Mouse (Mus musculus) spleen, adult 12 weeks (tissue): ENCODE results near the gene Glrx.
"Not testable (repeated sequence)": the region's sequence is repeated elsewhere in the genome, so short reads cannot be mapped to it uniquely, and the experiment has no call there.

Experiments used
- DNase-seq: peaks from one replicate; pipeline ENCODE4 v3.0.0; 2022; ENCODE audit warnings: low spot score

The Glrx gene

DNA sequence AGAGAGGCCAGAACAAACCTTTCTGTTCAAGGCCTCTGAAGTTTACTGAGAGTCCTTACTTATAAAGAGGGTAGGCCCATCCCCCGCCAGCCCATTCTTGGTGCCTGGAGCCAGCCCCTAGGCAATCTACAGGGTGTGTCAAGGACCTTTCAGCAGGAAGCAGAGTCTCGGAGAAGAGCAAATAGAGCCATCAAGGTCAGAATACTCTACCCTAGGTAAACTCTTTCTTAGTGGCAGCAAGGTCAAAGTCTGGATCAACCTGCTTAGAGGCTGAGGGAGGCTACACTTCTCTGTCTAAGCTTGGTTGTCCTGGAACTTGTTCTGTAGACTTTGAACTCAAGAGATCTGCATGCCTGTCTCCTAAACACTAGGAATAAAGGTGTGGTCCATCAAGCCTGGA lies 4.2 kb upstream of the Glrx start:
- no peak for DNase-seq

DNA sequence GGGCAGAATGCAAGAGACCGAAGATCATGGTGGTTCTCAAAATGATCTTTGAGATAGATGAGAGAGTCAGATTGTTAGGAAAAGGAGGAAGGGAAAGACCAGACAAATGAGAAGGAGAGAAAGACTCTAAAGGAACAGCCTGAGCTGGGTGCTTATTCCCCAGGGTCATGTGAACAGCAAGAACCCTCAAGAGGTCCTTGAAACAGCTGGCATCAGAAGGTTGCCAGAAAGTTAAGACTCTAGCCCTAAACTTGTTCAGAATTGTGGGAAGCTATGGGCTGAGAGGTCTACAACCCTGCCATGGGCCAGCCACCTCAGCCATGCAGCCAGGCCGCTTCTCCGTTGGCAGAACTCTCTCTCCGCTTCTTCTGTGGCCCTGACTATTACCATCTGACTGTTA lies 1.2 kb upstream of the Glrx start:
- DNase-seq, result no peak

DNA sequence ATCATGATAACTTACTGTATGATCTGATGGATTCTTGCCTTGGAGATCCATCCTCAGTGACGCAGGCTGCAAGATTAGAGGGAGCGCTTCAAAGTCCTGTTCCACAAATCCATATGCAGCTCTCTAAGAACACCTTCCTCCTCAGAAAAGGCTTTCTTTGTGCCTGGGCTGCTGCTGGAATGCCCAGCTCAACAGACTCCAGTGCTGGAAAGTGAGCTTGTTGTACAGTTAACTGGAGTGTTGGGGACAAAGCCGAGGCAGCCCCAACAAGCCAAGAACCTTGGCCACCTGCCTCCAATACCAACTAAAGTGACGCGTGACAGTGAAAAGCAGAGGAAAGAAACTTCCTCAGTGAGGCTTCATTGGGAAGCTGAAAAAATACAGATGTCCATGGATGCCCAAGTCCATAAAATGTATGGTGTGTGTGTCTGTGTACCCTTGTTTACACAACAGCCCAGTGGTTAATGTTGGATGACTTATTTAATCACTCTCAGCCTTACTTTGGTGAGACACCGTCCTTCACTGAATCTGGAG lies 1.2 kb downstream of the Glrx start:
- no peak for DNase-seq

DNA sequence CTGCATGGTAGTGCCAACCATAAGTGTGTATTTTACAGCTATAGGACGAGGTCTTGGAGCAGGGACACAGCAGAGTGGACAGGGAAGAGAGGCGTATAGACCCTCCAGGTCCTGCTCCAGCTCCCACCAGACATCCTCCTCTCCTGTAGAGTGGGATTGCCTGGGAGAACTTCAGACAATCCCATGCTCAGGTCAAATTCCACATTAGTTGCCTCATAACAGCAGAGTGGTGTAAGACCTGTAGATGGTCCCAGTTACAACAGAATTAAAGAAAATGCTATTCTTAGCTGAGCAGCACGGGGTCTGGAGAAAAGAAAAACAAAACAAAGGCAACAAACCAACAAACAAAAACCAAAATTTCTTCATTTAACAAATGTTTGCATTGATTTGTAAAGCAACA lies 2.3 kb downstream of the Glrx start:
- DNase-seq, result no peak

DNA sequence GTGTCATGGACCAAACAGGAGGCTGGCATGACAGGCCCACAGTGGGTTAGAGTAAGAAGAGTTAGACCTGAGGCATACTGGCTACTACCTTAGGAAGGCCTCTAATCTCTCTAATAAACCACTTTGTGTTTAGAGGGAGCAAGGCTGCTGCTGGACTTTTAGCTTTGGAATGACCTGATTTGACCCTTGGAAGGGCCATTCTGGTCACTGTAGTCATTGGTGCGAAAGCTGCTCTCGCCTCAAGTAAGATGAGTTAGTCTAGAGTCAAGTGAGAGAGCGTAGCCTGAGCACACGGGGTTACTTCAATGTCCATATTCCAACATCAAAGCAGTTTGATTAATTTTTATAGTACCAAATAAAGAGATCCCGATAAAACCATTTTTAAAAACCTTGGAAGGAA lies 3.7 kb downstream of the Glrx start:
- no peak for DNase-seq

DNA sequence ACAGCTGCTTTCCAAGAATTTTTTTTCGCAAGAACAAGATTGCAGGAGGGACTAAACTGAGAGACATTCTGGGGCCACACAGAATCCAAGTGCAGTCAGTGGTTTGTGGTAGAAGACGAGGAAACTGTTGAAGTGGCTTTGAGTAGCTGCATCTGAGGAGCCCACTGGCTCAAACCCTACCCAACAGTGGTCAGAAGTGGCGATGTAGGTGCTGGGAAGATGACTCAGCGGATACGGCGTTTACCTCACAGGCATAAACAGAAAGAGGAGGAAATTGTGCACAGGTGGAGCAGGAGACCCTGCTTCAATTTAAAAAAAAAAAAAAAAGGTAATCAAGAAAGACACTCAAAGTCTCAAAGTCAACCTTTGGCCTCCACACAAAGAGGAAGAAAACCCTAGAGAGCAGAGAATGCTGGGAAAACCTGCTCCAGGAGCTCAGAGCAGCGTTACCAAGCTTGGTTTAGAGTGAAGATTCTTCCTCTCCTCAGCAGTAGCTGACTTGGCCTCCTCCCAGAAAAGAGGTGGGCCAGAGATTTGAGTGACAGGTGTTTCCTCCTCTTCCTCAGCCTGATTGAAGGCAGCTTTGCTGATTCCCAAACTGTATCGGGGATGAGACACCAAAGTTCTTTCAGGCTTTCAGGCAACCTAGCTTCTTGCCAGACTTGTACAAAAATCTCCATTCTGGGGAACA lies 4.5 kb downstream of the Glrx start:
- DNase-seq, result no peak

DNA sequence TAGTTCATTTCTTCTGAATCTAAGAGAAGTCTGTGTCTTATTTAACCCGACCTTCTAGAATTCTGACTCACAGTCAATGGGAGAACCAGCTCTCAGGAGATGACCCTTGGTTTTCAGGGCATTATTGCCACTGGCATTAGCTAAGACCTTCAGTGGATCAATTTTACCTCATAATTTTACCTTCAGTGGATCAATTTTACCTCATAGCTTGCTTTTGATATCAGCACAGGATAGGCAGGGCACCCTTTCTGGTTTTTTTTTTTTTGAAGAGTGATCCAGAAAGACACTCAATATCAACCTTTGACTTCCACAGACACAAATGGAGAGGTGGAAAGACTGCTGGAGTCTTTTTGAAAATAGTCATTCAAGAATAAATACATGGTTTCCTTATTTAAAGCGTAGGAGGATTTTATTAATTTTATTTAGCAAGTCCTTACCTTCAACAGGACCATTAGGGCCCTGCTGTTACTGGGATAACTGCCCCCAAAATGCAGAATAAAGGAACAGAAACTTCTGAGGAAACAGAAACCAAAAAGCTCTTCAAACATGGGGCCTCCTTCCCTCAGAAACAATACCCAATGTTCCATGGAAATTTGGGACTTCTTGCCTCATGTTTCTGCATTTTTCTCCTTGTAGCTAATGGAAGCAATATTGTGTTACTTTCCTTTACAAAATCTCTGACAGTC lies 5.3 kb downstream of the Glrx start:
- DNase-seq, result no peak

DNA sequence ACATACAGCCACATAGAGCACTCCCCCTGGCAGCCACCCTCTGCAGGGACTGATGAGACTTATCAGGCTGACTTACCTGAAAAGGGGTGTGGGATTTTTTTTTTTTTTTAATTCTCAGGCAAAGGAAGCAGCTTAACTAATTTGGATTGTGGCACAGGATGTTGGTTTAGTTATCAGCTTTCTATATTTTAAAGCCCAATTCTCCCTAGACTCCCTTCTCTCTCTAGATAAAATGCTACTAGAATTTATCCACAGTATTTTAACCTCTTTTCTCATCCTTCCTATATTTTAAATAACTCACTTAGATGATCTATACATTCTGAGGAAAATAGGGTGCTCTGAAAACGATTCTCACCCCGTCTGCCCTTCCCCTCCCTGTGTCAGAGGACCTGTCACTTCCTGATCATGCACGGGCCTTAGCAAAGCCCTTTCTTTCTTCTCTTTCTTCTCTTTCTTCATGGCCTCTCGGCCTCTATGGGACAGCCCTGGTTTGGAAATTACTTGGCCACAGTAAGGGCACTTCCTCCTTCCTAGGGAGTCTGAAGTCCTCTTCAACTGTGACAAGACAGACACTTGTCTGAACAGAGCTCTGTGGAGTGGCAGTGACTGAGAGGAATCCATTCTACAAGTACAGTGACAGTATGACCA lies 6.0 kb downstream of the Glrx start:
- DNase-seq, result no peak

DNA sequence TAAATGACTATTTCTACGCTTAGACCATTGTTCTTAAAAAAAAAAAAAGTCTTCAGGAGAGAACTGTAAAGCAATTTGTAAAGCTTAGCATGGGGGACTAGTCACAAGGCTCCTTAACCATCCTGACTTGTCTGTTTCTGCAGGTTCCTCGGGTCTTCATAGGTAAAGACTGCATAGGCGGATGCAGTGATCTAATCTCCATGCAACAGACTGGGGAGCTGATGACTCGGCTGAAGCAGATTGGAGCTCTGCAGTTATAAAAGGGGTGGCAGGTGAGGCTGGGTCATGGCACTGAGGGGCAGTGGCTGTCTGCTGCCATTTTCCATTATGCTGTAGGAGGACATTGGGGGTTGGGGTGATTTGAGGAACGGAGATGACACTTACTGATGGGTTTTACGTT lies 7.4 kb downstream of the Glrx start:
- DNase-seq, result no peak

DNA sequence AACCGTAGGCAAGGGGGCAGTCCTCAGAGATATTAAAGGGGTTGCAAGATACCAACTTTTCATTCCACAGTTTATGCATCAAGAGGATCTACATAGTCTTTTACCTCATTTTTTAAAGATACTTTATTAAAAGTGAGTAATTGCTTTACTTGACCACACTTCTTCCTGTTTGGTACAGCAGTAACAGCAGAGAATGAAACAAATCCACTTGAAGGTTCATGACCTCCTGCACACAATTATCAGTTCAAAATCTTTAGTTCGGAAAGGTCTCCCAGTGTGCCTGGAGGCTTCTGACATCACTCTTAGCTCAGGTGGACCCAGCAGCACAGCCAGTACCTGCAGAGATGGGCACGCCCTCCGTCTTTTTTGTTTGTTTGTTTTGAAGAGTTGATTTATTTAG lies 12.4 kb downstream of the Glrx start:
- no peak for DNase-seq

DNA sequence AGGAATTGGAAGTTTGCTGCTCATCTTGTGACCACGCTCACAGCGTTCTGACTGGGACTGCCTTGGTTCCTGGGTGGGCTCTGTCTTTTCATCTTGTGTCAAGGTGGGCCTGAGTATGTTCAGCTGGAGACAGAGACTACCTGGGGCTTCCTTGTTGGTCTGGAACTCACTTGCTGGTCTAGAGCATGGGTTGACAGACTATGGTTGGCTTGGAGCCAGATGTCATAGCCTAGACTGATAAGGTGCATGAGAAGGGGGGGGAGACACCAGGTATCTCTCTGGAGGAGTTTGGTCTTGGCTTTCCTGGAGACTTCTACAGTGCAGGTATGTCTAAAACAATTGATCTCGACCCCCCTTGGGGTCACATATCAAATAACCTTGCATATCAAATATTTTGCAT lies 13.4 kb downstream of the Glrx start:
- DNase-seq, result no peak

DNA sequence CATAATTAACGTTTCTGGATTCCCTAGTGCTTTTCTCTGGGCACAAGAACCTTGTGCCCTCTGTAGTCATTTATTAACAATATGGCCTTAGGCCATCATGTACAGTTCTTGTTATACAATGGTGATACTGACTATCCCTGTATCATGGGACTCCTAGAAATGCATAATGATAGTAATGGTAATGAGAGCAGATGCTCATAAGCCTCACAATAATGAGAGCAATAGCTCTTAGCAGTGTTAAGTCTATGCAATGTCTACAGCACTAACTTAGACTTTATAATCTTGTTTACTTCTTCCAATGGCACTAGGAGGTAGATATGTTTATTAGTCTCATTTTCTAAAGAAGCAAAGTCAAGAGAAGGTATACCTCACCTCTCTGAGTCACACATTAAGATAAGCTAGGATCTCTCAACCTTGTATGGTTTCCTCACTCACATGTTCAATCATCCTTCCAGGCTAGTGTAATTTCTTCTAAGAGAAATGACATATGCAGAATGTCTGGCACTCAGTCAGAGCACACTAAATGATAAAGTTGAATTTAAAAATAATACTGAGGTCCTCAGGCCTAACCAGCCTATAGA lies 19.7 kb downstream of the Glrx start:
- DNase-seq, result no peak

DNA sequence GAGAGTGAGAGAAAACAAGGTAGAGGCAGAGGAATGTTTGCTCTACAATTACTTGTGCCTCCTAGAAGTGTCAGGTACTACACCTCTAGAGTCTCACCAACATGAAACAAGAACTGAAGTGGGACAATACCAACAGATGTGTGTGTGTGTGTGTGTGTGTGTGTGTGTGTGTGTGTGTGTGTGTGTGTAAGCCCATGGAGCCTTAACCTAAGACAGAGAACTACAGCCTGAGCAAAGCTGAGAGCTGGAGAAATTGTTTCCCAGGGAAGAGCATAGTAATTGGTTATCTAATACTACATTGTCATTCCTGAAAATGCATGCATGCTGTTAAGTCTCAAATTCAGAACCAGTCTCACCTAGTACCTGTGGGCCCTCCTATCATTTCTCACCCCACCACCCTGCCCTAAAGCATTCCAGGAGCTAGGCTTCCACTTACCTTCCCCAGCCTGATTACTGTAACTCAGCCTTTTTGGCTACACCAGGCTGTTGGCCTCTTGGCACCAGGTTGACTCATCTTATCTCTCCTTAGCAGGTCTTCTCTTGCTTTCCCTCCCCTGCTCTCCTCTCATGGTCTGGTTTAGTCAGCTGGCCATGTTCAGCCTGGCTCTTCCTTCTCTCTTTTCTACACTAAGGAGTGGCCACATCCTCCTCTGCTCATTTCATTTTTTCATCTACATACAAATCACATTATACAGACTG lies 26.0 kb downstream of the Glrx start:
- peak; percentile 51 for DNase-seq

DNA sequence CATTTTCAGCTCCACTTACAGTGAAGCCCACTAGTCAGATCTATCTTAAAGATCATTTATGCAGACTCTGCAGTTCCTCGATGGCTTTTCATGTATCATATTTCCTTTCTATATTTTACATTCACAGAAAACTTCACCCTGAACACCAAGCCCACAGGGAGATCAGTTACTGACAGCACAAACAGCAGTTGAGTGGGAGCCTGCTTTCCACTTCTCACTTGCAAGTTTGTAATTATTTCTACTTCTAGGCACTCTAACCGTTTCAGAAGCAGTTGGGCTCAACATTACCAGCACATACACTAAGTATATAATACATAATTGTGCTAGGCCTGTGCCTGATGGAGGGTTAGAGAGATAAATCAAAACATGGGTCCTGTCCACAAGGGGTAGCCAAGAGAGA lies 28.2 kb downstream of the Glrx start:
- no peak for DNase-seq

DNA sequence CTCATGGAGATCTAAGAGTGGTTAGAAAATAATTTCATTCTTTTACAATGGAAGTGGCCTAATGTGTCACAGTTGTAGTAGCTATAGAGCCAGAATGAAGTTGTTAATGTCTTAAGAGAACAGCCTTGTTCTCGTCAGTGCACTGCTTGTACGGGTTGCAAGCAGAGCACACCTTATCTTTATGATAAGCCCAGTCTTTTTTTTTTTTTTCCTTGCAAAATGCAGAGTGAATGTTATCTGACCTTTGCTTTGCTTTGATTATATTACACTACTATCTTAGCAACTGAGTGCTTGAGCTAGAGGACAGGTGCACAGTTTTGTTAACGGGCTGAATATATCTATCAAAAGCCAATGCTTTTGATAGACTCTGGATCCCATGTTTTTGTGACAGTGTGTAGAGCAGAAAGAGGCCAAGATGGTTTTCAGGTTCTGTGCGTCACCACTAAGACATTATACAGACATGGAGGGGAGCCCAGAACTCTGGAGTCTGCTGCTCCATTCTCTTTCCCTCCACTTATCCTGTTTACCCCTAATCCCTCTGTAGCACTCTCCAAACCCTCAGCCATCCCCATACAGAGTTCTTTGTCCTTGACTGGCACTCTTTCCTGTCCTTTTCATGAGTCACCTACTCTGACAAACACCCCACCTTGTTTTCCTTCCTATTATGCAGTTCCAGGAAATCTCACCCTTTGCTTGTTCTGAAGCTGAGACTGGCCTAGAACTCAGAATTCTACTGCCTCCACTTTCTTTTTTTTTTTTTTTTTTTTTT lies 35.1 kb downstream of the Glrx start:
- DNase-seq, result no peak

DNA sequence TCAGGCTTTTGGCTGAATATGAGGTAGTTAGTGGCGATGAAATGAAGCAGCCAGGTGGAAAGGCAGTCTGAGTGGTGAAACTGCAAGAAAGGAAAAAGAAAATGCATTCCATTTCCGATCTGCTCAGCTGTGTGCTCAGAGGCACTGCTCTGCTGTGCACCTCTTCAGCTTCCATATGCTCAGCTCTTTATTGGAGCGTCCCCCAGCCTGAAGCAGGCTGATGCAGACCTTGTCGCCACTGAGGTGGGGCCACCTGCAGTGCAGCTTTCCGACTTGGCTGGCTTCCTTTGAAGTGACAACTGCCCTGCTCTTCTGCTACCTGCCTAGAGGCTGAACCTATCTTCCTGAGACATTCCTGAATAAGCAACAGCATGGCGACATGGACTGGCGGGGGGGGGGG lies 36.5 kb downstream of the Glrx start:
- not testable (repeated sequence) for DNase-seq

DNA sequence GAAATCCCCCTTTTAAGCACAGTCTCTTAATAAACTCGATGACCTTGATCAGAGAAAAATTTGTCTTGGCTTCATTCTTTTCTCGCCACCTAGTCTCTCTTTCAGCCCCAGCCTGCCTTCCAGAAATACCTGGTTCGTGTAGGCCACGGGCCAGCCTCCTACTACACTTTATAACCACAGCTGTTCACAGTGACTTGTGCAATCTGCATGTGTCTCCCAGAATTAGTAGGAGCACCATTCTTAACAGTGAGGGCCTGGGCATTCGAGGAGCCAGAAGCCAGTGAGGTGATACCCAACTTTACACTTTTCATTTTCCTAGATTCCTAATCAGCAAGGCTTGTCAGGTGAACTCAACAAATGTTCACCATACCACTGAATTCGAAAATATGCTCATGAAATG lies 36.9 kb downstream of the Glrx start:
- no peak for DNase-seq

DNA sequence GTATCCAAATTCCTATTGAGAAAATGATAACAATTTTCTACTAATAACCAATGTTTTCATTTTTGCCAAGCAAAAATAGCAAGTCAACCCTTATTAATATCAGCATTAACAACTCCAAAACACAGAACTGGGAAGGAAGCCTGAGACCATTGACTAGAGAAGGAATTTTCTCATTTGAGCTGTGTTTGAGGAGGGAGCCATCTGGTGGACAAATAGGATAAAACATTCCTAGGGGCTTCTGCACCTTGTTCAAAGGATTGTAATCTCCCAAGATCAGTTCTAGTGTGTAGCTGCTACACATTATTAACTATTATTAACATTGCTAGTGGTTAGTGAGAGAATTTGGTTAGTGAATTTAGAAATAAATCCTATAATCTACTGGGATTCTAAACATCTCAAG lies 38.2 kb downstream of the Glrx start:
- DNase-seq, result no peak

DNA sequence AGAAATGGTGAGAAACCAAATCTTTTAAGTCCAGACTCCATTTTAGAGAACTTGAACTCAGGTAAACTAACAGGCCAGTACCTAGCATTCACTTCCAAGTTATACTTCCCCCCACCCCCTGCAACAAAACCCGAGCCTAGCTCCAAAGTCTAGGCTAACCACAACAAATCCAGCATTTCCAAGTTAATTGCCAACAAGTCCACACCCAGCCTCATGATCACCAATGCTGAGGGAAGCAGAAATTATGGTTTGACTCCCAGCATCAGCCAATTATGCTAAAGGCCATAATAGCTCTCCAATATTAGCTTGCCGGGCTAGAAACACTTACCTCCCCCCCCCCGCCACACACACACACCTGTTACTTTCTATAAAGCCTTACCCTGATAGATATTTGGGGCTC lies 40.1 kb downstream of the Glrx start:
- DNase-seq, result no peak

DNA sequence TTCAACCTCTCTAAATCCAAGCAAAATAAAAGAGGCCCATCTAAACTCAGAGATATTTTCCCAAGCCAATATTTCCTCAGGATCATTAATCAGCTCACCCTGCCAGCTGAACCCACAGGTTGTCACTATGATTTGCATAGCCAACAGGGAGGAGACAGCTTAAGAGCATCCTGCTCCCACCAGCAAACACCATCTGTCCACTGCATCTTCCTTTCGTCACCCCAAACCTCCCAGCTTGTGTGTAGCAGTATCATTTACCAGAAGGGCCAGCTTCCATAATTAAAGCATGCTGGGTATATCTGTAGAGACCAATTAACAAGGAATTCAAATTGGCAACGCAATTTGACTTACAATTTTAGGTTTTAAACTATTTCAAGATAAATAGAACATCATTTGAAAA lies 40.8 kb downstream of the Glrx start:
- no peak for DNase-seq

DNA sequence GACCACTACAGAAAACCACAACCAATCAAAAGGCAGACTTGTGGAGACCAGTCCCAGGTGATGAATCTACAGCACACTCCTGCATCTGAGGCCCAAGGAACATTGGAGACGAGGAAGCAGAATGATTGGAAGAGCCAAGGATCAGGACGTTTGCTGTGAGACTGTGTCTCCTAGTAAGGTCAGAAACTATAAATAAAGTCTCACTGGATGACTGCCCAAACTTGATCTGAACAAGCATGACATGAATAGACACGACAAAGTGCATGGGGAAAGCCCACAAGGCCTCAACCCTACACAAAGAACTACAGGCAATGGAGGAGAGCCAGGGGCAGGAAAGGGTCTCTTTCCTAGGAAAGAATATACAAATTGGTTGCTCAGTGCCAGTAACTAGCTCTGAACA lies 44.1 kb downstream of the Glrx start:
- no peak for DNase-seq

DNA sequence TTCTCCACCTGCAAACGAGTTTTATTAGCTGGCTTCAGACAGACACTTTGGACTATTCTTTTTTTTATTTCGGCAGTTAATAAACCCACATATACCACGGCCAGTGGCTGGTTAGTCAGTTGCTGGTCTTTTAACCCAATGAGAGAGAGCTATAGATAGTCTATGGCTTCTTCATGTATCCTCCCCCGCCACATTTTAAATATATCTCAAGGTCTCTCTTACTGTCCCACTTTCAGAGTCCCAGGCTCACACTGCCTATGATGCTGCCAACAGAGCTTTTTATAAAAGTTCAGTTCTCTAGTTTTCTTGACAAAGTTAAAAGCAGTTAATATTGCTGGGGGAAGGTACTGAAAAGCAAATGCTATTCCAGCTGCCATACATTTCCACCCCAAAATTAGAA lies 52.2 kb downstream of the Glrx start:
- DNase-seq, result no peak
